Mouse (Mus musculus): ENCODE measurements around the gene Pcdh19. TPM values are rescaled to one million over a fixed set of nuclear protein-coding genes. Genes with fewer than 3 reads are reported as not detected.
A peak's percentile ranks its signal among the peaks of the same experiment; 100 is the strongest.

The Pcdh19 gene
- polyA plus RNA-seq, 1 experiment from 2014 or later: 18.8 TPM

GRCm38 (mm10) chrX:133692392-133692790, 3.6 kb upstream of the Pcdh19 start:
- Histone ChIP-seq H3K27ac (ENCODE audit: low read depth, low read length) (no peak overlapping the region), H3K4me3 (ENCODE audit: low read length) (no peak overlapping the region), H3K27me3 (replicated peaks; ENCODE audit: control insufficient read depth, insufficient read depth, low read length) (no peaks in the 10 kb centered on the region), H3K9me3 (ENCODE audit: control insufficient read depth, low read length) (no peaks in the 10 kb centered on the region; the same call in 1 of the 2 replicates), H3K4me1 (ENCODE audit: control insufficient read depth, insufficient read depth, low read depth, low read length) (no peaks in the 10 kb centered on the region), H3K4me2 (ENCODE audit: low read length) (no peak overlapping the region), H3K36me3 (ENCODE audit: control insufficient read depth, insufficient read depth, low read length) (no peaks in the 10 kb centered on the region), H3K9ac (ENCODE audit: low read depth, low read length) (no peak overlapping the region)
- WGBS: 44% methylated on average over 2 of the region's 2 CpGs
- no peak for ATAC-seq

- H3K27me3 ChIP-seq (replicated peaks; ENCODE audit: control insufficient read depth, insufficient read depth, low read length): no peaks in the 10 kb centered on the region
- H3K36me3 ChIP-seq (ENCODE audit: control insufficient read depth, insufficient read depth, low read length): no peaks in the 10 kb centered on the region
- peak overlapping the region; percentile 37 for H3K4me3 ChIP-seq (ENCODE audit: low read length)
- H3K4me2 ChIP-seq (ENCODE audit: low read length): peak overlapping the region; percentile 71
- no peaks in the 10 kb centered on the region; the same call in 1 of the 2 replicates for H3K9me3 ChIP-seq (ENCODE audit: control insufficient read depth, low read length)
- H3K9ac ChIP-seq (ENCODE audit: low read depth, low read length): peak overlapping the region; percentile 38; the same call in 1 of the 2 replicates
- no peaks in the 10 kb centered on the region for H3K4me1 ChIP-seq (ENCODE audit: control insufficient read depth, insufficient read depth, low read depth, low read length)
- peak overlapping the region; percentile 61 for H3K27ac ChIP-seq (ENCODE audit: low read depth, low read length)
- ATAC-seq: peak; percentile 55; the same call in 1 of the 2 replicates
- WGBS: 13% methylated on average over 12 of the region's 12 CpGs
Measured at GRCm38 (mm10) chrX:133691581-133692391, 3.0 kb upstream of the Pcdh19 start.

DNA sequence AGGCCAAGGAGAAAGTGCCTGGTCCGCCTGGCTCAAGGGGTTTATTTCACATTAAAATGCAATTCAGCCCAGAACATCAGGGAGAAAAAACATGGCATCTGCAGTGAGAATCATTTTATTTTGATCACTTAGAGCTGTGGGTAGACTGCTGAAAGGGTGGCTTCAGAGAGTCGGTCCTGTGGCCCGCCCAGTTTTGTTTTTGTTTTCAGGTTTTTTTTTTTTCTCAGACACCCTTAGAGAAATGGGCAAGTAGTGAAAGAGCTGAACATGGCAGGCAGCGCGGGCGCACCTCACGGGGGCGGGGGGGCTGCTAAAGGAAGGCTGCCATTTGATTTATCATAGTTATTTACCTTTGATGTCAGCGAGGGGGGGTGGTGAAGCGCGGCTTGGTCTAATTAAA, 2.0 kb upstream of the Pcdh19 start:
- 0 out of 2 replicates have a peak overlapping the region, but pooled peaks have one; percentile 8 for H3K9ac ChIP-seq (ENCODE audit: low read depth, low read length)
- 13% methylated on average over 11 of the region's 11 CpGs for WGBS
- H3K4me3 ChIP-seq (ENCODE audit: low read length): peak overlapping the region; percentile 37
- H3K4me1 ChIP-seq (ENCODE audit: control insufficient read depth, insufficient read depth, low read depth, low read length): no peaks in the 10 kb centered on the region
- H3K36me3 ChIP-seq (ENCODE audit: control insufficient read depth, insufficient read depth, low read length): no peaks in the 10 kb centered on the region
- no peaks in the 10 kb centered on the region for H3K27me3 ChIP-seq (replicated peaks; ENCODE audit: control insufficient read depth, insufficient read depth, low read length)
- H3K27ac ChIP-seq (ENCODE audit: low read depth, low read length): peak overlapping the region; percentile 26
- no peak for ATAC-seq
- H3K9me3 ChIP-seq (ENCODE audit: control insufficient read depth, low read length): no peaks in the 10 kb centered on the region; the same call in 1 of the 2 replicates
- peak overlapping the region; percentile 71 for H3K4me2 ChIP-seq (ENCODE audit: low read length)

GRCm38 (mm10) chrX:133689576-133690250, 926 bp upstream of the Pcdh19 start:
- no peak for ATAC-seq

DNA sequence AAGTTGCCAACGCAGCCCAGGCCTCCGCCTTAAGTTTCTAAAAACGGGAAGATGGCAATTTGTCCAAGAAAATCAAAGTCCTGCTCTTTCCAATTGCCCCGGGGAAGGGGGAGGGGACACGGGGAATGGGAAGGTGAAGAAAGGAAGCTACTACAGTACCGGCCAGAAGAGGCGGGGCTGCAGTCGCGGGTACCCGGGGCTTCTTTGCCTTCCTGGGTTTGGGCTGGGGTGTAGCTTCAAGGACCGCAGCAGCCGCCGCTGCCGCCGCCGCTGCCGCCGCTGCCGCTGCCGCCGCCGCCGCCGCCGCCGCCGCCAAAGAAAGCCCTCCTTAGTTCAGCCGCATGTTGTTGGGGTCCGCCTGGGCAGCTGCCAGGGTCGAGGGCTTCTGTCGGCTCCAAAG, 631 bp downstream of the Pcdh19 start:
- H3K36me3 ChIP-seq (ENCODE audit: control insufficient read depth, insufficient read depth, low read length): no peaks in the 10 kb centered on the region
- no peak for ATAC-seq
- no peaks in the 10 kb centered on the region for H3K4me1 ChIP-seq (ENCODE audit: control insufficient read depth, insufficient read depth, low read depth, low read length)
- H3K4me3 ChIP-seq (ENCODE audit: low read length): peak overlapping the region; percentile 58
- H3K4me2 ChIP-seq (ENCODE audit: low read length): peak overlapping the region; percentile 71
- 9% methylated on average over 13 of the region's 31 CpGs for WGBS
- H3K27me3 ChIP-seq (replicated peaks; ENCODE audit: control insufficient read depth, insufficient read depth, low read length): no peaks in the 10 kb centered on the region
- H3K9ac ChIP-seq (ENCODE audit: low read depth, low read length): peak overlapping the region; percentile 68
- H3K9me3 ChIP-seq (ENCODE audit: control insufficient read depth, low read length): no peaks in the 10 kb centered on the region; the same call in 1 of the 2 replicates
- H3K27ac ChIP-seq (ENCODE audit: low read depth, low read length): peak overlapping the region; percentile 81

More at GRCm38 (mm10) chrX:133689576-133690250, 926 bp upstream of the Pcdh19 start:
- Histone ChIP-seq H3K4me1 (ENCODE audit: control insufficient read depth, insufficient read depth, low read depth, low read length) (no peaks in the 10 kb centered on the region), H3K4me2 (ENCODE audit: low read length) (peak overlapping the region; percentile 71), H3K9me3 (ENCODE audit: control insufficient read depth, low read length) (no peaks in the 10 kb centered on the region; the same call in 1 of the 2 replicates), H3K36me3 (ENCODE audit: control insufficient read depth, insufficient read depth, low read length) (no peaks in the 10 kb centered on the region), H3K27me3 (replicated peaks; ENCODE audit: control insufficient read depth, insufficient read depth, low read length) (no peaks in the 10 kb centered on the region), H3K9ac (ENCODE audit: low read depth, low read length) (peak overlapping the region; percentile 64), H3K27ac (ENCODE audit: low read depth, low read length) (peak overlapping the region; percentile 77), H3K4me3 (ENCODE audit: low read length) (peak overlapping the region; percentile 58)
- WGBS: 21% methylated on average over 34 of the region's 35 CpGs

DNA sequence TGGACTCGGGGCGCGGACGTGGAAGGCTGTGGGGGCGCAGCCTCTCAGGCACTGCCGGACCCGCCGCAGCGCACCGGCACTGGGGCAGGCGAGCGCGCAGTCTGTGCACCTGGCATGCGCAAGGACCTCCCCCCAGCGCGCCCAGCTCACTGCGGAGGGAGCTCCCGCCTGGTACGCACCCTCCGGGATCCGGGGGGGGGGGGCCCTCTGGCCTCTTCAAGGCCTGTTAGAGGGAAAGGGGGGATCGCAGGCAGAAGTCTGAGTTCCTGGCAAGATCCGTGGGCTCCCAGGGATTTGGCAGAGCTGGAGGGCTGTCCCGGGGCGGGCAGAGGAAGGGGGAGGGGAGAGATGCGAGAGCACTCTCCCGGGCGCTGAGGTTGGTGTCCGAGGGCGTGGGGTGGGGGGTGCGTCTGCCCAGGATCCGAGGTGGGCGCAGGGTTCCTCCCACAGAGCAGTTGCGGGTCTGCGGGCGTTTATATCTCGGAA, 1.1 kb downstream of the Pcdh19 start:
- 36% methylated on average over 20 of the region's 37 CpGs for WGBS
- H3K9me3 ChIP-seq (ENCODE audit: control insufficient read depth, low read length): no peaks in the 10 kb centered on the region; the same call in 1 of the 2 replicates
- no peaks in the 10 kb centered on the region for H3K27me3 ChIP-seq (replicated peaks; ENCODE audit: control insufficient read depth, insufficient read depth, low read length)
- H3K4me3 ChIP-seq (ENCODE audit: low read length): peak overlapping the region; percentile 58
- H3K4me1 ChIP-seq (ENCODE audit: control insufficient read depth, insufficient read depth, low read depth, low read length): no peaks in the 10 kb centered on the region
- no peaks in the 10 kb centered on the region for H3K36me3 ChIP-seq (ENCODE audit: control insufficient read depth, insufficient read depth, low read length)
- H3K4me2 ChIP-seq (ENCODE audit: low read length): peak overlapping the region; percentile 71
- peak overlapping the region; percentile 81; the same call in 1 of the 2 replicates for H3K27ac ChIP-seq (ENCODE audit: low read depth, low read length)
- ATAC-seq: peak; percentile 13
- H3K9ac ChIP-seq (ENCODE audit: low read depth, low read length): peak overlapping the region; percentile 68

DNA sequence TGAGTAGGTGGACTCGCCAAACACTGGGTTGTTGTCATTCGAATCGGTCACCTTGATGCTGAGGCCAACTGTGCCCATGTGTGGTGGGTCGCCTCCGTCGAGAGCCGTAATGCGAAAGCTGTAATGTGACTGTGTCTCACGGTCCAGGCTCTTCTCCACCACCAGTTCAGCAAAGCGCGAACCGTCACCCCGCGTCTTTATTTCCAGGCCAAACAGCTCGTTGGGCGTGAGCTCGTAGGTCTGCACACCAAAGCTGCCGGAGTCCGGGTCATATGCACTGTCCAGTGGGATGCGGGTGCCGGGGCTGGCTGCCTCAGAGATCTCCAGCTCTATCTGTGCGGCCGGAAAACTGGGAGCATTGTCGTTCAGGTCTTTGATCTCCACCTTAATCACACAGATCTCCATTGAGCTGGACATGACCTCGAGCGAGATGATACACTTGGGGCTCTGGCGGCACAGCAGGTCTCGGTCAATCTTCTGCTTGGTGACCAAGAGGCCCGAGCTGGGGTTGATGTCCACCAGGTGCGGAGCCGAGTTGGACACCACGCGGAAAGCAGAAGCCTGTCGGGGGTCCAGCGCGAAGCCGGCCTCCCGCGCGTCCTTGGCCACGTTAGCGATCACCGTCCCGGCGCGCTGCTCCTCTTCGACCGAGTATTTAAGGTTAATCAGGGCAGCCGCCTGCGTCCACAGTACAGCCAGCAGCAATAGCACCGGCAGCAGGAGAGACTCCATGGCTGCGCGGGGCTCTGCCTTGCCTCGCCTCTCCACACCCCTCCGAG, 2.1 kb downstream of the Pcdh19 start:
- Histone ChIP-seq H3K27ac (ENCODE audit: low read depth, low read length) (no peak overlapping the region; the same call in 1 of the 2 replicates), H3K9me3 (ENCODE audit: control insufficient read depth, low read length) (no peaks in the 10 kb centered on the region; the same call in 1 of the 2 replicates), H3K4me2 (ENCODE audit: low read length) (peak overlapping the region; percentile 71), H3K36me3 (ENCODE audit: control insufficient read depth, insufficient read depth, low read length) (no peaks in the 10 kb centered on the region), H3K9ac (ENCODE audit: low read depth, low read length) (peak overlapping the region; percentile 68), H3K27me3 (replicated peaks; ENCODE audit: control insufficient read depth, insufficient read depth, low read length) (no peaks in the 10 kb centered on the region), H3K4me1 (ENCODE audit: control insufficient read depth, insufficient read depth, low read depth, low read length) (no peaks in the 10 kb centered on the region), H3K4me3 (ENCODE audit: low read length) (peak overlapping the region; percentile 58)
- no peak for ATAC-seq
- WGBS: 24% methylated on average over 37 of the region's 55 CpGs

DNA sequence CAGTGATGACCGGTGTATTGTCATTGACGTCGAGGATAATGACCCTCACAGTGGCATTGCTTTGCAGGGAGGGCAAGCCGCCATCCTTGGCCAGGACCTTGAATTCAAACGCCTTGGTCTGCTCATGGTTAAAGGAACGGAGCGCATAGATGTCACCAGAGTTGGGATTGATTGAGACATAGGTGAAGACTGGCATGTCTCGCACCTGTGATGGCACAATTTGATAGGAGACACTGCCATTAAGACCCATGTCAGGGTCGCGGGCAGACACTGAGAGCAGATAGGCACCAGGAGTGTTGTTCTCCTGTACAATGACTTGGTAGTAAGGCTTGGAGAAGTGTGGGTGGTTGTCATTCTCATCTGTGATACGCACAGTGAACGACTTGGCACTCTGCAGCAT, 3.2 kb downstream of the Pcdh19 start:
- no peaks in the 10 kb centered on the region; the same call in 1 of the 2 replicates for H3K9me3 ChIP-seq (ENCODE audit: control insufficient read depth, low read length)
- H3K4me2 ChIP-seq (ENCODE audit: low read length): peak overlapping the region; percentile 71
- WGBS: 44% methylated on average over 12 of the region's 12 CpGs
- no peaks in the 10 kb centered on the region for H3K36me3 ChIP-seq (ENCODE audit: control insufficient read depth, insufficient read depth, low read length)
- no peaks in the 10 kb centered on the region for H3K27me3 ChIP-seq (replicated peaks; ENCODE audit: control insufficient read depth, insufficient read depth, low read length)
- no peak overlapping the region for H3K27ac ChIP-seq (ENCODE audit: low read depth, low read length)
- no peaks in the 10 kb centered on the region for H3K4me1 ChIP-seq (ENCODE audit: control insufficient read depth, insufficient read depth, low read depth, low read length)
- peak overlapping the region; percentile 4; the same call in 1 of the 2 replicates for H3K9ac ChIP-seq (ENCODE audit: low read depth, low read length)
- peak overlapping the region; percentile 58 for H3K4me3 ChIP-seq (ENCODE audit: low read length)
- no peak for ATAC-seq

Measured in hindbrain, embryonic 16.5 days (tissue).